Mouse (Mus musculus): Measurements from ENCODE around the gene Tent4a. TPM values are rescaled to one million over a fixed set of nuclear protein-coding genes. Genes with fewer than 3 reads are reported as not detected.

Tent4a gene
- total and polyA plus RNA-seq, 2 experiments from 2014 or later, result 4.5 to 29.3 TPM

DNA sequence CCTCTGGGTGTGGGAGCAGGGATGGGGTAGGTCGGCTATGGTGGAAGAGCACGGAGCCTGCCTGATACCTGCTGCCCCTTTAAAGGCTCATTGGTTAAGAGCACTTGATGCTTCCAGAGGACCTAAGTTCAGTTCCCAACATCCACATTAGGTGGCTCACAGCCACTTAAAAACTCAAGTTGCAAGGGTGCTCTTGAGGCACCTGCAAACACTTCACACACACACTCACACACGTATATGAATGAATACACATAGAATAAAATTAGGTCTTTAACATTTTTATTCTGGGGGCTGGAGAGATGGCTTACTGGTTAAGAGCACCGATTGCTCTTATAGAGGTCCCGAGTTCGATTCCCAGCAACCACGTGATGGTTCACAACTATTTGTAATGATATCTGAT is 47.3 kb downstream of the Tent4a start:
- no peak for TF ChIP-seq CTCF (IDR thresholded peaks at IDR 0.05; ENCODE audit: low read depth)
- Histone ChIP-seq H3K9me3 (ENCODE audit: low read length) (no peaks in the 10 kb centered on the region), H3K9ac (no peak overlapping the region), H3K27ac (ENCODE audit: low read depth, low read length) (no peak overlapping the region), H3K36me3 (ENCODE audit: insufficient read depth) (no peaks in the 10 kb centered on the region), H3K4me1 (ENCODE audit: insufficient read depth) (no peaks in the 10 kb centered on the region), H3K4me2 (ENCODE audit: low read depth) (no peak overlapping the region), H3K4me3 (ENCODE audit: low read depth, low read length) (no peak overlapping the region), H3K27me3 (ENCODE audit: insufficient read depth, low read length) (peaks cover 15% of the 10 kb centered on the region; the same call in 1 of the 2 replicates)
- no peak for ATAC-seq
- 81% methylated on average over 7 of the region's 7 CpGs for WGBS
- DNase-seq, result no peak

- Histone ChIP-seq H3K9ac (no peak overlapping the region), H3K4me2 (ENCODE audit: low read depth) (no peak overlapping the region), H3K27me3 (ENCODE audit: insufficient read depth, low read length) (peaks cover 15% of the 10 kb centered on the region; the same call in 1 of the 2 replicates), H3K4me3 (ENCODE audit: low read depth, low read length) (no peak overlapping the region), H3K9me3 (ENCODE audit: low read length) (no peaks in the 10 kb centered on the region), H3K4me1 (ENCODE audit: insufficient read depth) (peaks cover 10% of the 10 kb centered on the region), H3K27ac (ENCODE audit: low read depth, low read length) (no peak overlapping the region), H3K36me3 (ENCODE audit: insufficient read depth) (no peaks in the 10 kb centered on the region)
- DNase-seq, result no peak
- 72% methylated on average over 7 of the region's 7 CpGs for WGBS
- TF ChIP-seq CTCF (IDR thresholded peaks at IDR 0.05; ENCODE audit: low read depth), result no peak
- ATAC-seq, result no peak
These were observed 48.6 kb downstream of the Tent4a start for GRCm38 (mm10) chr13:69485833-69486232.

DNA sequence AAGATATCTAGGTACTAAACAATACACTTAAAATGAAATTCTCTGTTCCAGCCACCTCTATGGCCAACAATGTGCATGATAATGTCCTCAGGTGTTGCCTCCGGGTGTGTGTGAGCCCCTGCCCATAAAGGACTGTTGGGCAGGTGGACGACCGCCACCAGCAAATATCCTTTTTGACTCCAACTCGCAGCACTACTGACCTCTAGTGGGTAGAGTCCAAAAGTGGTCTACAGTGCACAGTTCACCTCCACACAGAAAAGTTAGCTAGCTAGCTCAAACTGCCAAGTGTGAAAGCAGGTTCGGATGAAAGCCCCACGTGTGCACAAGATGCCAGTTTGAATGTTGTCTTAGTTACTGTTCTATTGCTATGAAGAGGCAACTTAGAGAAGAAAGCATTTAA is 49.1 kb downstream of the Tent4a start:
- H3K4me3 ChIP-seq (ENCODE audit: low read depth, low read length), result no peak overlapping the region
- no peak overlapping the region for H3K4me2 ChIP-seq (ENCODE audit: low read depth)
- DNase-seq (peak; percentile 68), ATAC-seq (peak; percentile 28; the same call in 1 of the 2 replicates)
- TF ChIP-seq CTCF (IDR thresholded peaks at IDR 0.05; ENCODE audit: low read depth), result peak; percentile 78
- H3K27me3 ChIP-seq (ENCODE audit: insufficient read depth, low read length), result peaks cover 15% of the 10 kb centered on the region
- no peak overlapping the region for H3K9ac ChIP-seq
- WGBS, result 14% methylated on average over 6 of the region's 6 CpGs
- H3K36me3 ChIP-seq (ENCODE audit: insufficient read depth), result no peaks in the 10 kb centered on the region
- no peaks in the 10 kb centered on the region for H3K9me3 ChIP-seq (ENCODE audit: low read length)
- H3K4me1 ChIP-seq (ENCODE audit: insufficient read depth), result peaks cover 10% of the 10 kb centered on the region
- H3K27ac ChIP-seq (ENCODE audit: low read depth, low read length), result no peak overlapping the region

DNA sequence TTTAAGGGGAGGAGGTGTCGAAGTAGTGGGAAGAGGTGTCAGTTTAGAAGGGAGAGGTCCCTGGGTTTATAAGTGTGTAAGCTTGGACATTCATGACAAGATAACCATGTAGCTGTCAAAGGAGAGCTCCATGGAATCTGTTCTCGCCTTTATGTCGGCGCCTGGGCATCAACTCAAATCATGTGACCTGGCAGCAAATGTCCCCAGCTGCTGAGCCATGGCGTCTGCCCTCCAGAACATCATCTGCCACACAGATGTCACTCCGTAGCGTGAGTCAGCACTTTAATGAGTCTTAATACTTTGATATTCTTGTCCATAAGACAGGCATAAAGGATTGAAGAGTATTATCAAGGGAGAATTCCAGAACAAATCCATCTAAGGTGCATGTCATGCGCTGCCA is 51.7 kb downstream of the Tent4a start:
- no peak for TF ChIP-seq CTCF (IDR thresholded peaks at IDR 0.05; ENCODE audit: low read depth)
- peak; percentile 35 for DNase-seq
- Histone ChIP-seq H3K27ac (ENCODE audit: low read depth, low read length) (no peak overlapping the region), H3K4me2 (ENCODE audit: low read depth) (peak overlapping the region; percentile 51; the same call in 1 of the 2 replicates), H3K27me3 (ENCODE audit: insufficient read depth, low read length) (peaks cover 6% of the 10 kb centered on the region), H3K4me1 (ENCODE audit: insufficient read depth) (peaks cover 10% of the 10 kb centered on the region), H3K36me3 (ENCODE audit: insufficient read depth) (no peaks in the 10 kb centered on the region), H3K9ac (no peak overlapping the region), H3K4me3 (ENCODE audit: low read depth, low read length) (no peak overlapping the region), H3K9me3 (ENCODE audit: low read length) (no peaks in the 10 kb centered on the region)
- ATAC-seq, result peak; percentile 10; the same call in 1 of the 2 replicates
- WGBS, result 38% methylated on average over 8 of the region's 8 CpGs

- DNase-seq (peak; percentile 79), ATAC-seq (peak; percentile 64)
- no peaks in the 10 kb centered on the region for H3K36me3 ChIP-seq (ENCODE audit: insufficient read depth)
- H3K9me3 ChIP-seq (ENCODE audit: low read length), result no peaks in the 10 kb centered on the region
- H3K27ac ChIP-seq (ENCODE audit: low read depth, low read length), result no peak overlapping the region
- H3K4me3 ChIP-seq (ENCODE audit: low read depth, low read length), result peak overlapping the region; percentile 31
- peak overlapping the region; percentile 51 for H3K4me2 ChIP-seq (ENCODE audit: low read depth)
- H3K4me1 ChIP-seq (ENCODE audit: insufficient read depth), result peaks cover 10% of the 10 kb centered on the region
- H3K9ac ChIP-seq, result peak overlapping the region; percentile 33; the same call in 1 of the 2 replicates
- peaks cover 2% of the 10 kb centered on the region for H3K27me3 ChIP-seq (ENCODE audit: insufficient read depth, low read length)
- 2% methylated on average over 30 of the region's 30 CpGs for WGBS
- 0 out of 2 replicates have a peak, but pooled peaks have one; percentile 7 for TF ChIP-seq CTCF (IDR thresholded peaks at IDR 0.05; ENCODE audit: low read depth)
These were observed 52.5 kb downstream of the Tent4a start for GRCm38 (mm10) chr13:69481634-69482505.

DNA sequence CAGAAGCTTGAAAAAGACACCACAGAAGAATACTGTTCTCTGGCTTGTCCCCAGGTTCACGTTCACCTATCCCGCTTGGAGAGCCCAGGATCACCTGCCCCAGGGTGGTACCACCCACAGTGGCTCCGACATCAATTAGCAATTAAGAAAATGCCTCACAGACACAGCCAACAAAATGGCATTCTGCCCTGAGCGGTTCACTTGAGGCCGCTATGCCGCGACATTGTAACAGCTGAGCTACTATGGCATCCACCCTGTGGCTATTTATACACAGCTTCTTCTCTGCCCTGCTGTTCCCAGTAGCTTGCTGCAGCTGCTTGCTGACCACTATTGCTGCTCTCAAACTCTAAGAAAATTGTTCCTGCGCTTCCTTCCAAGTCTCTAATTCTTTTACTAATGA is 53.4 kb downstream of the Tent4a start:
- Histone ChIP-seq H3K27me3 (ENCODE audit: insufficient read depth, low read length) (no peaks in the 10 kb centered on the region; the same call in 1 of the 2 replicates), H3K36me3 (ENCODE audit: insufficient read depth) (no peaks in the 10 kb centered on the region), H3K9me3 (ENCODE audit: low read length) (no peaks in the 10 kb centered on the region), H3K4me1 (ENCODE audit: insufficient read depth) (peaks cover 10% of the 10 kb centered on the region), H3K9ac (no peak overlapping the region), H3K27ac (ENCODE audit: low read depth, low read length) (no peak overlapping the region), H3K4me2 (ENCODE audit: low read depth) (peak overlapping the region; percentile 51), H3K4me3 (ENCODE audit: low read depth, low read length) (no peak overlapping the region)
- 5% methylated on average over 8 of the region's 8 CpGs for WGBS
- ATAC-seq (no peak), DNase-seq (peak; percentile 29)
- TF ChIP-seq CTCF (IDR thresholded peaks at IDR 0.05; ENCODE audit: low read depth), result no peak

DNA sequence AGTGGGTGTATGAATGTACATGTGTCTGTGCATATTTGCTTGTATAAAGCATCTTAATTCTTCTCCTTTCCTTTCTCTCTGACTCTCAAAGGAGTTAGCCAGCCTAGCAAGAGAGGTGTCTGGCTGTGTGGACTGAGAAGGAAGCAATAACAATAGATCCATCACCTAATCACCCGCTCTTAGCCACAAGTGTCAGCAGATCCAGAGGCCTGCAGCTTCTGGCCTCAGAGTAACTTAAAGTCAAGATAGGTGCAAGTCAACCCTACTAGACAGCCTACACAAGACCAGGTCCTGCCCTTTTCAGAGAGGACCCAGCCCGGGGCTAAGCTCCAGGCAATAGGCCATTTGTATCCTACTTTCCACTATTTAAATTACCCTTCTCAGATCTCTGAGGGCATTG is 54.5 kb downstream of the Tent4a start:
- H3K4me1 ChIP-seq (ENCODE audit: insufficient read depth), result peaks cover 10% of the 10 kb centered on the region
- TF ChIP-seq CTCF (IDR thresholded peaks at IDR 0.05; ENCODE audit: low read depth), result no peak
- no peaks in the 10 kb centered on the region for H3K9me3 ChIP-seq (ENCODE audit: low read length)
- 81% methylated on average over 2 of the region's 2 CpGs for WGBS
- DNase-seq (no peak), ATAC-seq (no peak)
- no peak overlapping the region for H3K4me3 ChIP-seq (ENCODE audit: low read depth, low read length)
- no peak overlapping the region for H3K9ac ChIP-seq
- H3K36me3 ChIP-seq (ENCODE audit: insufficient read depth), result no peaks in the 10 kb centered on the region
- no peak overlapping the region for H3K4me2 ChIP-seq (ENCODE audit: low read depth)
- H3K27ac ChIP-seq (ENCODE audit: low read depth, low read length), result no peak overlapping the region
- H3K27me3 ChIP-seq (ENCODE audit: insufficient read depth, low read length), result no peaks in the 10 kb centered on the region; the same call in 1 of the 2 replicates
